Mouse (Mus musculus): ENCODE results near the gene Olfr237-ps1. TPM values are rescaled to one million over a fixed set of nuclear protein-coding genes. Genes with fewer than 3 reads are reported as not detected.

Gene Olfr237-ps1
- polyA plus RNA-seq, 1 experiment from 2014 or later: not detected

DNA sequence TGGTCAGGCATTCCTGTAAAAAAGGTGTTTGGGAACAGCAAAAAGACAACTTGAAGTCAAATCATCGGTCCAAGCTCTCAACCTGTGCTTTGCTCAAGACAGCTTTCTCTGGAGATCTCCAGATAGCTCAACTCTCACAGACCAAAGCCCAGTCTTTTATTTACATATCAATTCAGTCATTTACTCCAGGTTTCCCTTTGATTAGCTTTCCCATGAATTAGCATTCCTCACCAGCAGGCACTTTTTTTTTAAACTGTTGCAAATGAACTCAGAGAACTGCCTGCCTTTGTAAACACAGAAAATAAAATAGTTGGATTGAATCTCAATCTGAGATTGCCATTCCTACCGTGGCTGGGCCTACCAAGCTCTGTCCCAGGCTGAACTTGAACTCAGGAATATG lies 59.0 kb downstream of the Olfr237-ps1 start:
- H3K27ac ChIP-seq: no peak overlapping the region
- 36% methylated on average over 2 of the region's 2 CpGs for WGBS
- no peaks in the 10 kb centered on the region for H3K27me3 ChIP-seq
- no peak for ATAC-seq (ENCODE audit: low FRiP score, low read depth)
- H3K9ac ChIP-seq: no peak overlapping the region
- H3K4me1 ChIP-seq: no peaks in the 10 kb centered on the region
- no peak overlapping the region for H3K4me3 ChIP-seq
- H3K9me3 ChIP-seq: no peaks in the 10 kb centered on the region
- H3K36me3 ChIP-seq: no peaks in the 10 kb centered on the region
- H3K4me2 ChIP-seq (replicated peaks): no peak overlapping the region

Other genes with a start within 250 kb of the Olfr237-ps1 start
- gene Olfr447, start 237.7 kb upstream of the Olfr237-ps1 start, polyA plus RNA-seq (2015; fragmentation: Nextera tagmentation; extraction: Ambion mirVana): not detected in 2 replicates
- gene Olfr446, start 225.2 kb upstream of the Olfr237-ps1 start, polyA plus RNA-seq (2015; fragmentation: Nextera tagmentation; extraction: Ambion mirVana): not detected in 2 replicates
- not detected in 2 replicates for gene Olfr444, start 197.5 kb upstream of the Olfr237-ps1 start, polyA plus RNA-seq (2015; fragmentation: Nextera tagmentation; extraction: Ambion mirVana)
- gene Olfr441, start 40.2 kb upstream of the Olfr237-ps1 start, polyA plus RNA-seq (2015; fragmentation: Nextera tagmentation; extraction: Ambion mirVana): not detected in 2 replicates
- not detected in 2 replicates for gene Olfr437, start 16.7 kb downstream of the Olfr237-ps1 start, polyA plus RNA-seq (2015; fragmentation: Nextera tagmentation; extraction: Ambion mirVana)
- not detected in 2 replicates for gene Olfr13, start 25.6 kb downstream of the Olfr237-ps1 start, polyA plus RNA-seq (2015; fragmentation: Nextera tagmentation; extraction: Ambion mirVana)
- not detected in 2 replicates for gene Olfr435, start 50.6 kb downstream of the Olfr237-ps1 start, polyA plus RNA-seq (2015; fragmentation: Nextera tagmentation; extraction: Ambion mirVana)
- gene Olfr434, start 66.5 kb downstream of the Olfr237-ps1 start, polyA plus RNA-seq (2015; fragmentation: Nextera tagmentation; extraction: Ambion mirVana): not detected in 2 replicates
- not detected in 2 replicates for gene Olfr47, start 85.0 kb downstream of the Olfr237-ps1 start, polyA plus RNA-seq (2015; fragmentation: Nextera tagmentation; extraction: Ambion mirVana)
- gene Arhgef5, start 119.0 kb downstream of the Olfr237-ps1 start, polyA plus RNA-seq (2015; fragmentation: Nextera tagmentation; extraction: Ambion mirVana): 8.5 and 11.3 TPM in 2 replicates
- not detected in 2 replicates for gene Nobox, start 163.0 kb downstream of the Olfr237-ps1 start, polyA plus RNA-seq (2015; fragmentation: Nextera tagmentation; extraction: Ambion mirVana)